Mouse (Mus musculus) ES-Bruce4 (cell line): Measurements from ENCODE around the gene Atp2a1.

Experiments used
- CTCF ChIP-seq: IDR thresholded peaks from one replicate; pipeline ENCODE4 v1.8.1; 2011; ENCODE audit warnings: low read depth, low read length
- EP300 ChIP-seq: IDR thresholded peaks from 2 replicates; pipeline ENCODE4 v1.6.1; 2011; ENCODE audit warnings: low read depth, low read length; ENCODE audit not compliant: insufficient read depth
- POLR2A ChIP-seq: IDR thresholded peaks from one replicate; pipeline ENCODE4 v1.8.1; 2011; ENCODE audit warnings: low read length; ENCODE audit not compliant: insufficient read depth

DNA sequence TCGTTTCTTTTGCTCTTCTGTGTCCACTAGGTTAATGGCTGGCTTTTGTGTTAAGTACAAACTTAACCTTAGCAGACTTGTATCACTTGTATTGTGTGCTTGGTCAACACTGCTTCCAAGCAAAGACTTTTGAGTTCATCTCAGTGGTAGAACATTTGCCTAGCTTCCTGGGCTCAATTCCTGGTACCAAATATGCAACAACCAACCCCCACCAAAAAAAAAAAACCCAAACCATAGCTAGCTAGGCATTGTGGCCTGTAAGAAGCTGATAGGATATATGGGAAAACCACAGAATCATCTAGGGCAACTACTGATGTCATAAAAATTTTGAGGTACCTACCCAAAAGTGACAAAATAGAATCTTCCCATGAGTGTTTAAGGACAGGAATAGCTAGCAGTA is 28.1 kb upstream of the Atp2a1 start:
- TF ChIP-seq CTCF: no peak
- no peak for TF ChIP-seq POLR2A
- no peak for TF ChIP-seq EP300
